Mouse (Mus musculus) lung, embryonic 15.5 days (tissue): Measurements from ENCODE around the gene Gm20661. TPM values are rescaled to one million over a fixed set of nuclear protein-coding genes. Genes with fewer than 3 reads are reported as not detected.
"Not testable (repeated sequence)": the region's sequence is repeated elsewhere in the genome, so short reads cannot be mapped to it uniquely, and the experiment has no call there.

Source experiments
- ATAC-seq: fragments of 200-750 bp; cut with Nextera tagmentation; 2 replicates; pipeline ENCODE4 v1.8.0; 2017; ENCODE audit warnings: moderate number of reproducible peaks, borderline replicate concordance; ENCODE audit not compliant: low FRiP score, low TSS enrichment; ENCODE audit errors: extremely low read depth
- H3K27ac ChIP-seq: fragments of 300-500 bp; sonication (generic); 2 replicates; pipeline ENCODE4 v1.5.1; 2015; ENCODE audit warnings: moderate library complexity, mild to moderate bottlenecking, inconsistent platforms
- H3K27me3 ChIP-seq: fragments of 300-500 bp; sonication (generic); 2 replicates; pipeline ENCODE4 v1.6.1; 2015; ENCODE audit warnings: inconsistent platforms
- H3K36me3 ChIP-seq: fragments of 300-500 bp; sonication (generic); 2 replicates; pipeline ENCODE4 v1.6.1; 2015; ENCODE audit warnings: inconsistent platforms
- H3K4me1 ChIP-seq: fragments of 300-500 bp; sonication (generic); 2 replicates; pipeline ENCODE4 v1.6.1; 2015; ENCODE audit warnings: inconsistent platforms
- H3K4me2 ChIP-seq: fragments of 300-500 bp; sonication (generic); 2 replicates; pipeline ENCODE4 v1.6.1; 2015; ENCODE audit warnings: inconsistent platforms, mild to moderate bottlenecking, moderate library complexity
- H3K4me3 ChIP-seq: fragments of 300-500 bp; sonication (generic); 2 replicates; pipeline ENCODE4 v1.5.1; 2015; ENCODE audit warnings: mild to moderate bottlenecking, inconsistent platforms
- H3K9ac ChIP-seq: fragments of 300-500 bp; sonication (generic); 2 replicates; pipeline ENCODE4 v1.6.1; 2015; ENCODE audit warnings: inconsistent platforms
- H3K9me3 ChIP-seq: fragments of 300-500 bp; sonication (generic); 2 replicates; pipeline ENCODE4 v1.6.1; 2016; ENCODE audit warnings: inconsistent platforms
- WGBS: fragments of 180-500 bp; shearing (Covaris S2); methylation state at CpG from one replicate; pipeline ENCODE4 v1.1.7; 2015; 5-methylcytosine and 5-hydroxymethylcytosine counted together
- polyA plus RNA-seq: library from polyadenylated mRNA; unstranded; fragments of >200 nt; fragmentation: Nextera tagmentation; extraction: Ambion mirVana; gene quantifications from 2 replicates; pipeline ENCODE4 v1.2.1, GENCODE M21; 2015

The Gm20661 gene
- polyA plus RNA-seq, 1 experiment from 2014 or later: 3.6 TPM

DNA sequence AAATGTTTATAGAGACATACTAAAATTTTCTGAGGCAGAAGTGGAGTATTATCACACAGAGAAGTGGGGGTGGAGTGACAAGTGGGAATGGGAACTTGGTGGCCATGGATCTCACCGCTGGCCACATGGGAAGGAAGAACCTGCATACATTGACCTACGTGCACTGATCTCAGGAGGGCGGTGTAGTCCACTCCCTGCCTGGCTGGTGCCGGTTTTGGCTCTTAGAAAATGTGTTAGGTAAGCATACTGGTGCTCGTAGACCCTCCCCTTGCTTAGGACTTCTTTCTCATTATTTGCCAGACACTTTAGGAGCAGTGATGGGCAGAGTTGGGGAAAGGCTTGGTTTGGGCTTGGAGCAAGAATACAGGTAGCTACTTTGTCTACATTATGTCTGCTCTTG lies 25.2 kb downstream of the Gm20661 start:
- peaks cover 7% of the 10 kb centered on the region for H3K36me3 ChIP-seq
- no peak overlapping the region for H3K4me2 ChIP-seq
- peaks cover 18% of the 10 kb centered on the region for H3K4me1 ChIP-seq
- H3K9me3 ChIP-seq: no peaks in the 10 kb centered on the region
- H3K27ac ChIP-seq: no peak overlapping the region
- no peak for ATAC-seq
- no peaks in the 10 kb centered on the region for H3K27me3 ChIP-seq
- H3K4me3 ChIP-seq: no peak overlapping the region
- WGBS: 78% methylated on average over 5 of the region's 5 CpGs
- no peak overlapping the region for H3K9ac ChIP-seq

- Histone ChIP-seq H3K36me3 (peaks cover 10% of the 10 kb centered on the region; the same call in 1 of the 2 replicates), H3K9me3 (no peaks in the 10 kb centered on the region), H3K4me3 (no peak overlapping the region), H3K9ac (no peak overlapping the region), H3K4me2 (no peak overlapping the region), H3K4me1 (0 out of 2 replicates have a peak, but pooled peaks cover 7% of the 10 kb centered on the region), H3K27ac (no peak overlapping the region), H3K27me3 (no peaks in the 10 kb centered on the region)
- ATAC-seq: no peak
Measured at GRCm38 (mm10) chr9:108010385-108010784, 27.5 kb downstream of the Gm20661 start.

- not testable (repeated sequence) for ATAC-seq, H3K27ac ChIP-seq, H3K4me2 ChIP-seq, H3K27me3 ChIP-seq, H3K9me3 ChIP-seq, H3K4me1 ChIP-seq, H3K4me3 ChIP-seq, H3K9ac ChIP-seq
- H3K36me3 ChIP-seq: peaks cover 12% of the 10 kb centered on the region
- 98% methylated on average over 2 of the region's 2 CpGs for WGBS
Measured at GRCm38 (mm10) chr9:108013577-108013976, 30.7 kb downstream of the Gm20661 start.

DNA sequence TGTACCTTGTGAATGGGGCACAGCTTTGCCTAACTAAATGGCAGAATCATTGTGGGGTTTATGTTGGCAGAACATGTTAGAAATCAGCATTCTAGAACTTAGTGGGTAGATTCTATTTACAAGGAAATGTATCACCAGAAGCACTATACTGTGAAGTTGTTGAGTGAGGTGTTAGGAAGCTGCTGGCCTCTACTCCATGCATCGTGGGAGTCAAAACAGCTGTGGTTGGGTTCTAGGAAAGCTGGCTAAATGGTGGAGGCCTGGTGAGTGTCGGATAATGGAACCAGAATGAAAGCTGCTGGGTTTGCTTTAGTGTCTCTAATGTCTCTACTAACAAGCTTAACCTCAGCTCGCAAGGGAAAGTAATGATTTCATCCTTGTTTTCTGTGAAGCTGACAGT lies 34.3 kb downstream of the Gm20661 start:
- peaks cover 12% of the 10 kb centered on the region for H3K36me3 ChIP-seq
- H3K4me1 ChIP-seq: 0 out of 2 replicates have a peak, but pooled peaks cover 3% of the 10 kb centered on the region
- no peak overlapping the region for H3K4me2 ChIP-seq
- no peaks in the 10 kb centered on the region for H3K27me3 ChIP-seq
- ATAC-seq: no peak
- no peaks in the 10 kb centered on the region for H3K9me3 ChIP-seq
- 83% methylated on average over 3 of the region's 3 CpGs for WGBS
- no peak overlapping the region for H3K4me3 ChIP-seq
- H3K9ac ChIP-seq: no peak overlapping the region
- H3K27ac ChIP-seq: no peak overlapping the region

GRCm38 (mm10) chr9:108020741-108021140 lies 37.9 kb downstream of the Gm20661 start:
- H3K4me2 ChIP-seq: no peak overlapping the region
- H3K9me3 ChIP-seq: no peaks in the 10 kb centered on the region
- ATAC-seq: no peak
- peaks cover 21% of the 10 kb centered on the region for H3K36me3 ChIP-seq
- no peak overlapping the region for H3K9ac ChIP-seq
- H3K27me3 ChIP-seq: no peaks in the 10 kb centered on the region
- no peak overlapping the region for H3K4me3 ChIP-seq
- H3K27ac ChIP-seq: no peak overlapping the region
- 89% methylated on average over 1 of the region's 1 CpGs for WGBS
- 0 out of 2 replicates have a peak, but pooled peaks cover 3% of the 10 kb centered on the region for H3K4me1 ChIP-seq

DNA sequence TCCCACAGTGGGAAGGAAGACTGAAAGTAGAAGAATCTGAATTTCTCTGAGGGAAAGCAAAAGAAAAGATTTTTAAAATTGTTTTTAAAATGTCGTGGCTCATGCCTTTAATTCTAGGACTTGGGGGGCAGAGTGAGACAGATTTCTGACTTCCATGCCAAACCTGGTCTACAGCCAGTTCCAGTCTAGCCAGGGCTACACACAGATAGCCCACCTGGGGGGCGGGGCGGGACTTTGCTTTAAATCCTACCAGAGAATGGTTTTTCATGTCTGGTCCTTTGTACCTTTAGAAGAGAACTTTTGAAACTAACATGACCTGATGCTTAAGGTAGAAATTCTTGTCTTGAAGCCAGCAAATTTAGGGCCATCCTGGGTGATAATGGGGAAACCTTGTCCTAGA lies 40.4 kb downstream of the Gm20661 start:
- 89% methylated on average over 3 of the region's 3 CpGs for WGBS
- Histone ChIP-seq H3K9me3 (no peaks in the 10 kb centered on the region), H3K4me2 (no peak overlapping the region), H3K4me3 (no peak overlapping the region), H3K27me3 (no peaks in the 10 kb centered on the region), H3K4me1 (0 out of 2 replicates have a peak, but pooled peaks cover 3% of the 10 kb centered on the region), H3K9ac (no peak overlapping the region), H3K27ac (no peak overlapping the region), H3K36me3 (peaks cover 39% of the 10 kb centered on the region)
- no peak for ATAC-seq

GRCm38 (mm10) chr9:108026584-108026983 lies 43.7 kb downstream of the Gm20661 start:
- Histone ChIP-seq H3K4me1 (no peaks in the 10 kb centered on the region), H3K36me3 (peaks cover 47% of the 10 kb centered on the region), H3K27ac (no peak overlapping the region), H3K9ac (no peak overlapping the region), H3K4me2 (no peak overlapping the region), H3K9me3 (no peaks in the 10 kb centered on the region), H3K4me3 (no peak overlapping the region), H3K27me3 (no peaks in the 10 kb centered on the region)
- no peak for ATAC-seq
- WGBS: 86% methylated on average over 3 of the region's 3 CpGs

- no peak for ATAC-seq
- no peak overlapping the region for H3K9ac ChIP-seq
- H3K27ac ChIP-seq: no peak overlapping the region
- WGBS: 97% methylated on average over 3 of the region's 3 CpGs
- H3K27me3 ChIP-seq: no peaks in the 10 kb centered on the region
- H3K36me3 ChIP-seq: peaks cover 55% of the 10 kb centered on the region
- no peak overlapping the region for H3K4me2 ChIP-seq
- no peaks in the 10 kb centered on the region for H3K4me1 ChIP-seq
- no peak overlapping the region for H3K4me3 ChIP-seq
- no peaks in the 10 kb centered on the region for H3K9me3 ChIP-seq
Measured at GRCm38 (mm10) chr9:108027867-108028266, 45.0 kb downstream of the Gm20661 start.

DNA sequence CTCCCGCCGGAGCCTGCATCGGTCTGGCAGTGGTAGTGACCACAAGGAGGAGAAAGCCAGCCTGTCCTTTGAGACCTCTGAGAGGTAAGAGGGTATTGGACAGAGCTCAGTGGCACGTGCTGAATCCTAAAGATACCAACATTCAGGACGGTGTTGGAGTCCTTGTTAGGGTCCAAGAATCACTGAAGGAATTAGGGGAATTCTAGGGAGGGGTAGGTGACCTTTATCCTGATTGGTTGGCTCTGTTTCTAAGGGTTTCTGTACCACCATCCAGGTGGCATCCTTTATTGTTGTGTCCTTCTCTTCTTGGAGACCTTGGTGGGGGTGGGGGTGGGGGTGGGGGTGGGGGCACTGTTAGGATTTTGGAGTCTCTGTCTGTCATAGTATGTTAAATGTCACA lies 49.3 kb downstream of the Gm20661 start:
- H3K36me3 ChIP-seq: peaks cover 44% of the 10 kb centered on the region
- WGBS: 89% methylated on average over 5 of the region's 5 CpGs
- no peak for ATAC-seq

DNA sequence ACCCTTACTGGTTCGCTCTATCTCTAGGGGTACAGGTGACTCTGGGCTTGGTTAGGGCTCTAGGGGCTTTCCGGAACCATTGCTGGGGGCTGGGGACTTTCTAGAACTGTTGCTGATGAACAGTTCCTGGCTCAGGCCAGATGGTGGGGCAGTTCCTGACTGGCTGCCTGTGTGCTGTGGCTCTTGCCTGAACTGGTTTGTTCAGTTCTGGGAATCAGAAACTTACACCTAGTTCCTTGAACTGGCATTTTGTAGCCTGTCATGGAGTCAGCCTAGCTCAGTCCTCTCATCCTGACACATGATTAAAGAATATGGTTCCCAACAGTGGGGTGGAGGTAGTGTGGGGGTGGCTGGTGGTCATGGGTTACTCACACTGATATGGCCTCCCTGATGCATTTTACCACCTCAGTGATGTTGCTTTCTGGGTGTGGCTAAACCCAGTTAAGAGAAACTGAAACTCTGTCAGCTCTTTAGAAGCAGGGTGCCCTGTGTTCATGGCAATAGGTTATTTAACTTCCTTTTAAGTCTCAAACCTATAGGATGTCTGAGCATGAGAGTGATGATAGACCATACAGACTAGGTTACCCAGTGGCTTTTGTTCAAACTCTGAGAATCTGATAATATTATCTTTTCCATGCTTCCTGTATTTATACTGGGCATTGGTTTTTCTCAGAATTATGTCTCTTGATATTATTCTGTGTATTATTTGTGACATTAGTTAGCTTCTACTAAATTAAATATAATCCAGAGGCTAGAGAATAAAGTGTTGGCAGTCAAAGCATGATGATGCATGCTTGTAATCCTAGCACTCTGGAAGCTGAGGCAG lies 52.7 kb downstream of the Gm20661 start:
- peaks cover 50% of the 10 kb centered on the region for H3K36me3 ChIP-seq
- H3K9ac ChIP-seq: no peak overlapping the region
- no peaks in the 10 kb centered on the region for H3K27me3 ChIP-seq
- H3K4me1 ChIP-seq: no peaks in the 10 kb centered on the region
- no peak overlapping the region for H3K4me2 ChIP-seq
- no peak overlapping the region for H3K4me3 ChIP-seq
- no peaks in the 10 kb centered on the region for H3K9me3 ChIP-seq
- no peak for ATAC-seq
- WGBS: 82% methylated on average over 2 of the region's 2 CpGs
- no peak overlapping the region for H3K27ac ChIP-seq

More for the DNA sequence above, 49.3 kb downstream of the Gm20661 start:
- Histone ChIP-seq H3K4me3 (no peak overlapping the region), H3K9me3 (no peaks in the 10 kb centered on the region), H3K27me3 (no peaks in the 10 kb centered on the region), H3K27ac (no peak overlapping the region), H3K9ac (no peak overlapping the region), H3K4me1 (no peaks in the 10 kb centered on the region), H3K4me2 (no peak overlapping the region)
